Mouse (Mus musculus): Measurements from ENCODE around the gene Ifi35.
"Not testable (repeated sequence)": the region's sequence is repeated elsewhere in the genome, so short reads cannot be mapped to it uniquely, and the experiment has no call there.

The Ifi35 gene

GRCm38 (mm10) chr11:101447786-101448185 lies 421 bp upstream of the Ifi35 start:
- no peak for DNase-seq (ENCODE audit: low spot score in 2 of 2)

GRCm38 (mm10) chr11:101448899-101449298 lies 692 bp downstream of the Ifi35 start:
- DNase-seq (ENCODE audit: low spot score in 2 of 2): no peak

GRCm38 (mm10) chr11:101449596-101449995 lies 1.4 kb downstream of the Ifi35 start:
- DNase-seq (ENCODE audit: low spot score in 2 of 2): not testable (repeated sequence)

- DNase-seq (ENCODE audit: low spot score in 2 of 2): no peak
Measured at GRCm38 (mm10) chr11:101450394-101450793, 2.2 kb downstream of the Ifi35 start.

GRCm38 (mm10) chr11:101451536-101451935 lies 3.3 kb downstream of the Ifi35 start:
- no peak for DNase-seq (ENCODE audit: low spot score in 2 of 2)

GRCm38 (mm10) chr11:101452093-101452774 lies 4.0 kb downstream of the Ifi35 start:
- no peak for DNase-seq (ENCODE audit: low spot score in 2 of 2)

GRCm38 (mm10) chr11:101454702-101455101 lies 6.5 kb downstream of the Ifi35 start:
- no peak for DNase-seq (ENCODE audit: low spot score in 2 of 2)

GRCm38 (mm10) chr11:101455627-101456026 lies 7.4 kb downstream of the Ifi35 start:
- no peak for DNase-seq (ENCODE audit: low spot score in 2 of 2)

- DNase-seq (ENCODE audit: low spot score in 2 of 2): no peak
Measured at GRCm38 (mm10) chr11:101457631-101458030, 9.4 kb downstream of the Ifi35 start.

GRCm38 (mm10) chr11:101458217-101458616 lies 10.0 kb downstream of the Ifi35 start:
- no peak for DNase-seq (ENCODE audit: low spot score in 2 of 2)

- DNase-seq (ENCODE audit: low spot score in 2 of 2): no peak
Measured at GRCm38 (mm10) chr11:101459716-101460115, 11.5 kb downstream of the Ifi35 start.

- DNase-seq (ENCODE audit: low spot score in 2 of 2): no peak
Measured at GRCm38 (mm10) chr11:101460321-101460720, 12.1 kb downstream of the Ifi35 start.

GRCm38 (mm10) chr11:101462141-101462540 lies 13.9 kb downstream of the Ifi35 start:
- DNase-seq (ENCODE audit: low spot score in 2 of 2): no peak

GRCm38 (mm10) chr11:101462583-101463440 lies 14.6 kb downstream of the Ifi35 start:
- DNase-seq (ENCODE audit: low spot score in 2 of 2): no peak

GRCm38 (mm10) chr11:101464211-101465100 lies 16.2 kb downstream of the Ifi35 start, which contains the start of gene Rnd2:
Gene Rnd2 (plus strand): TSS chr11:101464999.
- DNase-seq (ENCODE audit: low spot score in 2 of 2): no peak

GRCm38 (mm10) chr11:101465101-101465868 lies 17.1 kb downstream of the Ifi35 start:
- no peak for DNase-seq (ENCODE audit: low spot score in 2 of 2)

GRCm38 (mm10) chr11:101465869-101466551 lies 17.8 kb downstream of the Ifi35 start, which contains the start of gene Vat1:
Gene Vat1 (minus strand): TSS chr11:101466230.
- DNase-seq (ENCODE audit: low spot score in 2 of 2): peak; percentile 25 to 42

GRCm38 (mm10) chr11:101466552-101466950 lies 18.3 kb downstream of the Ifi35 start:
- not testable (repeated sequence) for DNase-seq (ENCODE audit: low spot score in 2 of 2)

GRCm38 (mm10) chr11:101467477-101468262 lies 19.5 kb downstream of the Ifi35 start:
- no peak for DNase-seq (ENCODE audit: low spot score in 2 of 2)

- DNase-seq (ENCODE audit: low spot score in 2 of 2): no peak
Measured at GRCm38 (mm10) chr11:101468263-101468688, 20.1 kb downstream of the Ifi35 start.
